In the genomic region with DNA sequence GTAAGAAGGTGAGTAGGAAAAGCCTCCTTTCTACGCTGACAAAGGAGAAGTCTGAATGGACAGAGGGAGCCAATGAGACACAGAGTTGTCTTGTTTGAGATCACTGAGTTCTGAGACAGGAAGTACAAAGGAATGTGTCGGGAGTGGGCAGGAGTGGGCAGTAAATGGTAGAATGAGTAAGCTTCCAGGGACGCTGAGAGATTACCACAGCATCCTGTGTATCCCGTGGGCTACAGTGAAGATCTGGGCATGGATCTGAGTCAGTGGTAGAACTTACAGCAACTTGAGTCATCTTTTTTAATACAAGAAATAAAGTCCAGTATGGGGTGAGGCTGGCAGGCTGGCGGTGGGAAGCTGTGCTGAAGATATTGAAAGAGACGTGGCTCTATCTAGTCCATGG, we compare ENCODE assay signal across 20 mouse cellular contexts.
DNase-seq lines count a peak whose midpoint lies in the region; TF ChIP-seq lines count a peak whose summit lies in the region.
"Had no signal": no experiment of that assay in that cellular context is flagged by ENCODE, and none has a peak within 500 bp of the region (broad histone marks: within the 10 kb centered on the region; RNA-seq: fewer than 3 reads in every experiment).

No protein-coding gene starts in this region.

- peaks cover 22% of the 10 kb centered on the region for H3K36me3 ChIP-seq in C2C12 (ENCODE audit: control insufficient read depth, insufficient read depth)
- no peaks in the 10 kb centered on the region for H3K36me3 ChIP-seq in kidney, adult 2 months (ENCODE audit: control insufficient read depth, insufficient read depth, low read length)
- H3K36me3 ChIP-seq: embryonic facial prominence, embryonic 10.5 days; G1E; kidney, embryonic 15.5 days; limb, embryonic 10.5 days; midbrain, embryonic 13.5 days had no signal

- no peaks in the 10 kb centered on the region for H3K4me1 ChIP-seq in kidney, adult 2 months (ENCODE audit: control insufficient read depth, insufficient read depth, low read length)

- H3ac ChIP-seq in C2C12 (ENCODE audit: control insufficient read depth, insufficient read length, low read depth), result no peak overlapping the region

- H3K79me2 ChIP-seq in C2C12 (ENCODE audit: control insufficient read depth, insufficient read depth), result peaks cover 44% of the 10 kb centered on the region

- H3K4me3 ChIP-seq in C2C12 (ENCODE audit: insufficient read depth, poor library complexity, severe bottlenecking), result peak overlapping the region; percentile 57
- H3K4me3 ChIP-seq in kidney, adult 2 months (ENCODE audit: insufficient read depth, low read depth, low read length), result no peak overlapping the region
- H3K4me3 ChIP-seq: embryonic facial prominence, embryonic 10.5 days; erythroblast, embryonic 14.5 days; kidney, embryonic 15.5 days; limb, embryonic 10.5 days; midbrain, embryonic 13.5 days had no signal

- H3K27ac ChIP-seq in kidney, adult 2 months (ENCODE audit: insufficient read depth, low read depth, low read length), result no peak overlapping the region
- H3K27ac ChIP-seq: embryonic facial prominence, embryonic 10.5 days; kidney, embryonic 15.5 days; limb, embryonic 10.5 days; macrophage; midbrain, embryonic 13.5 days had no signal

- H3K79me3 ChIP-seq in C2C12 (ENCODE audit: low read depth), result peaks cover 33% of the 10 kb centered on the region

- no peak for TF ChIP-seq CTCF in C2C12 (IDR thresholded peaks at IDR 0.05; ENCODE audit: control insufficient read depth, insufficient read depth, insufficient read length)
- no peak for TF ChIP-seq CTCF in kidney, adult 2 months (conservative IDR thresholded peaks at IDR 0.05; ENCODE audit: insufficient read depth, insufficient read length, low read depth, low read length)

- H3K27me3 ChIP-seq in C2C12 (ENCODE audit: control insufficient read depth, insufficient read depth, insufficient read length), result no peaks in the 10 kb centered on the region
- no peaks in the 10 kb centered on the region for H3K27me3 ChIP-seq in kidney, adult 2 months (replicated peaks; ENCODE audit: control insufficient read depth, insufficient read depth, low read length)
- H3K27me3 ChIP-seq: kidney, embryonic 15.5 days; midbrain, embryonic 13.5 days had no signal

- no peak for TF ChIP-seq POLR2A in kidney, adult 2 months (IDR thresholded peaks at IDR 0.05; ENCODE audit: low read depth, low read length)

- WGBS in kidney, adult 2 months, result 56% methylated on average over 6 of the region's 6 CpGs

- intact Hi-C loops in left cerebral cortex, postnatal 10 days (cut with DNase I), result no loop called here
- intact Hi-C loops in left cerebral cortex, postnatal 36 days (cut with DNase I), result loop anchor here (10.0 kb wide), 1 partner anchor 91 kb away; a partner anchor contains a TSS

- peak; percentile 13 for DNase-seq in left cerebral cortex, adult 11 months (ENCODE audit: low spot score)
- DNase-seq in left cerebral cortex, postnatal 10 days (ENCODE audit: extremely low spot score in 1 of 2, low spot score in 2 of 2), result no peak
- peak; percentile 82 for DNase-seq in brain, adult 2 months (ENCODE audit: low read depth, low spot score)
- DNase-seq in left cerebral cortex, postnatal 36 days (ENCODE audit: low spot score in 2 of 2), result peak; percentile 25 to 36
- DNase-seq in B cell, adult 2 months, result no peak
- no peak for DNase-seq in kidney, adult 2 months
- DNase-seq: adrenal gland, postnatal 14 days; cerebellum, adult 18-20 months; gastrocnemius, postnatal 36 days; lung, embryonic 14.5 days; retina, postnatal 1 day; thymus, postnatal 4 days had no signal

TF ChIP-seq in C2C12, 6 proteins besides CTCF, POLR2A, EP300 and RAD21:
- TF ChIP-seq MYOD1 (IDR thresholded peaks at IDR 0.05; ENCODE audit: control insufficient read depth, insufficient read length, low read depth) (no peak), FOSL1 (IDR thresholded peaks at IDR 0.05; ENCODE audit: insufficient read depth, low read length, poor library complexity, severe bottlenecking) (peak; percentile 79), USF1 (IDR thresholded peaks at IDR 0.05; ENCODE audit: low read depth) (no peak), MYOG (IDR thresholded peaks at IDR 0.05; ENCODE audit: control insufficient read depth, extremely low read depth, insufficient read length) (no peak), CEBPB (IDR thresholded peaks at IDR 0.05; ENCODE audit: low read depth) (peak; percentile 62), MAX (IDR thresholded peaks at IDR 0.05) (peak; percentile 48)

Comparison
In these comparisons a context has a peak if more than half of its experiments do, and no peak if none do; other contexts are left out.
1. DNase-seq: peak in left cerebral cortex, adult 11 months (single experiment), brain, adult 2 months (single experiment) and left cerebral cortex, postnatal 36 days (2 of 2); none in left cerebral cortex, postnatal 10 days (0 of 2), B cell, adult 2 months (0 of 2) and kidney, adult 2 months (single experiment).